Mouse (Mus musculus): ENCODE measurements around the gene Cdc42ep4. TPM values are rescaled to one million over a fixed set of nuclear protein-coding genes. Genes with fewer than 3 reads are reported as not detected.

Gene Cdc42ep4
- polyA plus RNA-seq, 1 experiment from 2014 or later = 24.3 TPM

GRCm38 (mm10) chr11:113711061-113711460, 40.6 kb downstream of the Cdc42ep4 start:
- Histone ChIP-seq H3K27me3 (replicated peaks) (peaks cover 14% of the 10 kb centered on the region; the same call in 1 of the 2 replicates), H3K4me2 (no peak overlapping the region), H3K4me1 (replicated peaks) (peaks cover 19% of the 10 kb centered on the region), H3K4me3 (no peak overlapping the region), H3K9me3 (replicated peaks) (peaks cover 3% of the 10 kb centered on the region), H3K36me3 (peaks cover 9% of the 10 kb centered on the region; the same call in 1 of the 2 replicates), H3K9ac (peak overlapping the region; percentile 1; the same call in 1 of the 2 replicates), H3K27ac (ENCODE audit: poor library complexity, severe bottlenecking) (no peak overlapping the region)
- 59% methylated on average over 1 of the region's 1 CpGs for WGBS
- no peak for ATAC-seq (ENCODE audit: insufficient number of reproducible peaks, low FRiP score)

- H3K27ac ChIP-seq (ENCODE audit: poor library complexity, severe bottlenecking) = no peak overlapping the region
- 9% methylated on average over 10 of the region's 10 CpGs for WGBS
- no peak; the same call in 1 of the 2 replicates for ATAC-seq (ENCODE audit: insufficient number of reproducible peaks, low FRiP score)
- 0 out of 2 replicates have a peak overlapping the region, but pooled peaks have one; percentile 1 for H3K9ac ChIP-seq
- no peak overlapping the region for H3K4me3 ChIP-seq
- H3K4me2 ChIP-seq = peak overlapping the region; percentile 13
- H3K4me1 ChIP-seq (replicated peaks) = peaks cover 19% of the 10 kb centered on the region
- H3K27me3 ChIP-seq (replicated peaks) = peaks cover 14% of the 10 kb centered on the region; the same call in 1 of the 2 replicates
- H3K36me3 ChIP-seq = peaks cover 9% of the 10 kb centered on the region; the same call in 1 of the 2 replicates
- peaks cover 3% of the 10 kb centered on the region for H3K9me3 ChIP-seq (replicated peaks)
These were observed 41.4 kb downstream of the Cdc42ep4 start for GRCm38 (mm10) chr11:113710257-113710777.

- Histone ChIP-seq H3K9ac (peak within 1 kb of the TSS; percentile 1), H3K9me3 (replicated peaks) (peaks cover 3% of the 10 kb centered on the region), H3K27me3 (replicated peaks) (peaks cover 14% of the 10 kb centered on the region; the same call in 1 of the 2 replicates), H3K4me1 (replicated peaks) (peaks cover 19% of the 10 kb centered on the region), H3K27ac (ENCODE audit: poor library complexity, severe bottlenecking) (no peak within 1 kb of the TSS), H3K4me3 (no peak within 1 kb of the TSS), H3K4me2 (peak within 1 kb of the TSS; percentile 21), H3K36me3 (peaks cover 9% of the 10 kb centered on the region; the same call in 1 of the 2 replicates)
- WGBS = 10% methylated on average over 11 of the region's 11 CpGs
- ATAC-seq (ENCODE audit: insufficient number of reproducible peaks, low FRiP score) = no peak
These were observed 41.9 kb downstream of the Cdc42ep4 start, which contains the start of gene Cpsf4l for GRCm38 (mm10) chr11:113709731-113710256. Gene Cpsf4l, minus strand, starts transcription at chr11:113710017.

- H3K27ac ChIP-seq (ENCODE audit: poor library complexity, severe bottlenecking) = no peak overlapping the region
- peaks cover 19% of the 10 kb centered on the region for H3K4me1 ChIP-seq (replicated peaks)
- no peak overlapping the region for H3K4me3 ChIP-seq
- H3K4me2 ChIP-seq = peak overlapping the region; percentile 21; the same call in 1 of the 2 replicates
- ATAC-seq (ENCODE audit: insufficient number of reproducible peaks, low FRiP score) = no peak
- peaks cover 9% of the 10 kb centered on the region; the same call in 1 of the 2 replicates for H3K36me3 ChIP-seq
- WGBS = 16% methylated on average over 15 of the region's 15 CpGs
- H3K9me3 ChIP-seq (replicated peaks) = peaks cover 3% of the 10 kb centered on the region
- peaks cover 14% of the 10 kb centered on the region; the same call in 1 of the 2 replicates for H3K27me3 ChIP-seq (replicated peaks)
- H3K9ac ChIP-seq = no peak overlapping the region; the same call in 1 of the 2 replicates
These were observed 42.4 kb downstream of the Cdc42ep4 start for GRCm38 (mm10) chr11:113709272-113709671.

- Histone ChIP-seq H3K9ac (no peak overlapping the region; the same call in 1 of the 2 replicates), H3K9me3 (replicated peaks) (peaks cover 3% of the 10 kb centered on the region), H3K4me3 (no peak overlapping the region), H3K36me3 (peaks cover 9% of the 10 kb centered on the region; the same call in 1 of the 2 replicates), H3K4me1 (replicated peaks) (peaks cover 23% of the 10 kb centered on the region), H3K4me2 (peak overlapping the region; percentile 21; the same call in 1 of the 2 replicates), H3K27me3 (replicated peaks) (peaks cover 14% of the 10 kb centered on the region; the same call in 1 of the 2 replicates), H3K27ac (ENCODE audit: poor library complexity, severe bottlenecking) (no peak overlapping the region)
- ATAC-seq (ENCODE audit: insufficient number of reproducible peaks, low FRiP score) = no peak
- WGBS = 53% methylated on average over 19 of the region's 19 CpGs
These were observed 43.0 kb downstream of the Cdc42ep4 start for GRCm38 (mm10) chr11:113708629-113709213.

- 78% methylated on average over 15 of the region's 15 CpGs for WGBS
- peaks cover 3% of the 10 kb centered on the region for H3K9me3 ChIP-seq (replicated peaks)
- no peak for ATAC-seq (ENCODE audit: insufficient number of reproducible peaks, low FRiP score)
- peaks cover 14% of the 10 kb centered on the region; the same call in 1 of the 2 replicates for H3K27me3 ChIP-seq (replicated peaks)
- H3K27ac ChIP-seq (ENCODE audit: poor library complexity, severe bottlenecking) = no peak overlapping the region
- no peak overlapping the region for H3K4me2 ChIP-seq
- H3K4me1 ChIP-seq (replicated peaks) = peaks cover 23% of the 10 kb centered on the region
- H3K4me3 ChIP-seq = no peak overlapping the region
- peaks cover 9% of the 10 kb centered on the region; the same call in 1 of the 2 replicates for H3K36me3 ChIP-seq
- no peak overlapping the region for H3K9ac ChIP-seq
These were observed 45.6 kb downstream of the Cdc42ep4 start for GRCm38 (mm10) chr11:113705966-113706652.

- no peak for ATAC-seq (ENCODE audit: insufficient number of reproducible peaks, low FRiP score)
- Histone ChIP-seq H3K9me3 (replicated peaks) (peaks cover 3% of the 10 kb centered on the region), H3K4me1 (replicated peaks) (peaks cover 4% of the 10 kb centered on the region; the same call in 1 of the 2 replicates), H3K4me3 (no peak overlapping the region), H3K36me3 (peaks cover 14% of the 10 kb centered on the region), H3K27ac (ENCODE audit: poor library complexity, severe bottlenecking) (no peak overlapping the region), H3K9ac (no peak overlapping the region), H3K27me3 (replicated peaks) (0 out of 2 replicates have a peak, but pooled peaks cover 5% of the 10 kb centered on the region), H3K4me2 (no peak overlapping the region)
- 37% methylated on average over 5 of the region's 5 CpGs for WGBS
These were observed 47.9 kb downstream of the Cdc42ep4 start for GRCm38 (mm10) chr11:113703758-113704157.

- Histone ChIP-seq H3K4me3 (no peak overlapping the region), H3K36me3 (peaks cover 30% of the 10 kb centered on the region), H3K27ac (ENCODE audit: poor library complexity, severe bottlenecking) (no peak overlapping the region), H3K4me2 (no peak overlapping the region), H3K9me3 (replicated peaks) (0 out of 2 replicates have a peak, but pooled peaks cover 4% of the 10 kb centered on the region), H3K27me3 (replicated peaks) (no peaks in the 10 kb centered on the region), H3K4me1 (replicated peaks) (peaks cover 4% of the 10 kb centered on the region; the same call in 1 of the 2 replicates), H3K9ac (no peak overlapping the region)
- WGBS = 78% methylated on average over 7 of the region's 7 CpGs
- ATAC-seq (ENCODE audit: insufficient number of reproducible peaks, low FRiP score) = no peak
These were observed 52.0 kb downstream of the Cdc42ep4 start for GRCm38 (mm10) chr11:113699643-113700042.

- Histone ChIP-seq H3K27me3 (replicated peaks) (no peaks in the 10 kb centered on the region), H3K4me1 (replicated peaks) (no peaks in the 10 kb centered on the region), H3K4me2 (no peak overlapping the region), H3K27ac (ENCODE audit: poor library complexity, severe bottlenecking) (no peak overlapping the region), H3K4me3 (no peak overlapping the region), H3K36me3 (peaks cover 46% of the 10 kb centered on the region), H3K9me3 (replicated peaks) (0 out of 2 replicates have a peak, but pooled peaks cover 4% of the 10 kb centered on the region), H3K9ac (no peak overlapping the region)
- no peak for ATAC-seq (ENCODE audit: insufficient number of reproducible peaks, low FRiP score)
- 82% methylated on average over 12 of the region's 12 CpGs for WGBS
These were observed 53.6 kb downstream of the Cdc42ep4 start for GRCm38 (mm10) chr11:113698013-113698545.

GRCm38 (mm10) chr11:113697571-113697970, 54.1 kb downstream of the Cdc42ep4 start:
- H3K27ac ChIP-seq (ENCODE audit: poor library complexity, severe bottlenecking) = no peak overlapping the region
- no peak overlapping the region for H3K4me3 ChIP-seq
- no peak overlapping the region for H3K9ac ChIP-seq
- 69% methylated on average over 5 of the region's 5 CpGs for WGBS
- no peak overlapping the region for H3K4me2 ChIP-seq
- no peaks in the 10 kb centered on the region for H3K4me1 ChIP-seq (replicated peaks)
- no peaks in the 10 kb centered on the region for H3K27me3 ChIP-seq (replicated peaks)
- no peak for ATAC-seq (ENCODE audit: insufficient number of reproducible peaks, low FRiP score)
- H3K9me3 ChIP-seq (replicated peaks) = 0 out of 2 replicates have a peak, but pooled peaks cover 4% of the 10 kb centered on the region
- peaks cover 51% of the 10 kb centered on the region for H3K36me3 ChIP-seq

All from heart, embryonic 12.5 days (tissue).